In the genomic region with DNA sequence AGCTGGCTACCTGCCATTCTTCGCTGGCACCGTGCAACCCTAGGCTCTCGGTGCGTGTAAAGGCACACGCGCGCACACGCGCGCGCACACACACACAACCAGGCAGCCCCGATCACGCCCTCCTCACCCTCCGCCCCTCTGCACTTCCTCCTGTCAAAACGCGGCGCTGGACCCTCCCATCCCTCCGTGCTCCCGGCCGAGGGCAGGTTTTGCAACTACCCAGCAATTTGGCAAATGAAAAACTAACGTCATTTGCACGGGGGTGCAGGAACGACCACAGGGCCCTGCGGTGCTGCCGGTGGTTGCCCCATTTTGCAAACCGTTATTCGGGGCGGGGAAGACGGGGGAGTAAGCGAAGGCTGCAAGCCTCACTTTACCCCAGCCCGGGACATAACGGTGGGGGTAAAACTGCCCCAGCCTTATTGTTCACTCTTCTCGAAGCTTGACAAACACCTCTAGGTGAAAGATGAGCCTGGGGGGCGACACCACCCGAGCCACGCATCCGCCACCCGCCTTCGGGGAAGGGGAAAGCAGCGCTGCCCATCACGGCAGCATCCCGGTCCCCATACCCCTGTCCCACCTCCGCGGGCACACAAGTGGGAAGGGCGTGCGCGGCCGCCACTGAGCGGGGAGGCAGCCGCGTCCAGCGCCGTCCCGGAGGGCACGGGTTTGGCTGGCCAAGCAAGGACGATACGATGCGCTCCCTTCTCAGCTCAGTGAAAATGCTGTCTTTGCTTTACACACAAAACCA, we compare ENCODE assay signal across 8 mouse cellular contexts. TPM values are rescaled to one million over a fixed set of nuclear protein-coding genes. Genes with fewer than 3 reads are reported as not detected.
DNase-seq lines count a peak whose midpoint lies in the region; ATAC-seq and TF ChIP-seq lines count a peak whose summit lies in the region.

No protein-coding gene starts in this region.

- TF ChIP-seq CTCF in heart, adult 2 months (IDR thresholded peaks at IDR 0.05), result no peak
- no peak for TF ChIP-seq CTCF in midbrain, postnatal 0 days (IDR thresholded peaks at IDR 0.05)

- no peaks in the 10 kb centered on the region for H3K79me2 ChIP-seq in heart, adult 2 months (replicated peaks; ENCODE audit: control insufficient read depth, insufficient read depth, low read length)

- peak; percentile 14 for DNase-seq in kidney, adult 11 months
- no peak for DNase-seq in kidney, adult 9 months
- peak; percentile 62 for DNase-seq in embryonic facial prominence, embryonic 11.5 days (ENCODE audit: low spot score)
- DNase-seq in heart, adult 2 months, result peak; percentile 49 to 52
- DNase-seq in midbrain, postnatal 0 days (ENCODE audit: low spot score), result peak; percentile 92
- DNase-seq in testis, postnatal 10 days (ENCODE audit: low spot score), result peak; percentile 64

- no peak for TF ChIP-seq POLR2A in heart, adult 2 months (IDR thresholded peaks at IDR 0.05; ENCODE audit: insufficient read depth, low read depth, low read length)

- peak overlapping the region; percentile 22; the same call in 1 of the 2 replicates for H3K27ac ChIP-seq in embryonic facial prominence, embryonic 11.5 days (replicated peaks; ENCODE audit: low read depth, low read length)
- no peak overlapping the region for H3K27ac ChIP-seq in heart, adult 2 months
- peak overlapping the region; percentile 82 for H3K27ac ChIP-seq in kidney, embryonic 14.5 days (ENCODE audit: low read depth, low read length)
- H3K27ac ChIP-seq in limb, embryonic 15.5 days, result peak overlapping the region; percentile 86
- peak overlapping the region; percentile 98 for H3K27ac ChIP-seq in midbrain, postnatal 0 days (ENCODE audit: low read depth, low read length)

- H3K36me3 ChIP-seq in embryonic facial prominence, embryonic 11.5 days (replicated peaks; ENCODE audit: control insufficient read depth, insufficient read depth, low read depth, low read length), result no peaks in the 10 kb centered on the region
- no peaks in the 10 kb centered on the region for H3K36me3 ChIP-seq in heart, adult 2 months (ENCODE audit: control insufficient read depth, insufficient read depth, low read length)
- no peaks in the 10 kb centered on the region for H3K36me3 ChIP-seq in kidney, embryonic 14.5 days (ENCODE audit: control insufficient read depth, insufficient read depth, low read length)
- no peaks in the 10 kb centered on the region for H3K36me3 ChIP-seq in limb, embryonic 15.5 days
- no peaks in the 10 kb centered on the region for H3K36me3 ChIP-seq in midbrain, postnatal 0 days (ENCODE audit: insufficient read depth, low read length)

- peak; percentile 54 for ATAC-seq in embryonic facial prominence, embryonic 11.5 days (replicated peaks; ENCODE audit: insufficient number of reproducible peaks, low FRiP score, low TSS enrichment, low read depth)
- peak; percentile 36 for ATAC-seq in kidney, embryonic 14.5 days (ENCODE audit: low FRiP score, low TSS enrichment)
- ATAC-seq in limb, embryonic 15.5 days (ENCODE audit: insufficient number of reproducible peaks, low FRiP score, low TSS enrichment, low read depth), result peak; percentile 69
- ATAC-seq in midbrain, postnatal 0 days (ENCODE audit: low FRiP score), result peak; percentile 81

- no peaks in the 10 kb centered on the region for H3K4me1 ChIP-seq in embryonic facial prominence, embryonic 11.5 days (ENCODE audit: control insufficient read depth, insufficient read depth, low read length)
- no peaks in the 10 kb centered on the region for H3K4me1 ChIP-seq in heart, adult 2 months (ENCODE audit: control insufficient read depth, insufficient read depth, low read length)
- peaks cover 5% of the 10 kb centered on the region; the same call in 1 of the 2 replicates for H3K4me1 ChIP-seq in kidney, embryonic 14.5 days (ENCODE audit: control insufficient read depth, insufficient read depth, low read length)
- H3K4me1 ChIP-seq in limb, embryonic 15.5 days, result peaks cover 20% of the 10 kb centered on the region
- H3K4me1 ChIP-seq in midbrain, postnatal 0 days (ENCODE audit: insufficient read depth, low read length), result peaks cover 8% of the 10 kb centered on the region; the same call in 1 of the 2 replicates

- H3K27me3 ChIP-seq in embryonic facial prominence, embryonic 11.5 days (ENCODE audit: control insufficient read depth, insufficient read depth, low read length), result no peaks in the 10 kb centered on the region
- no peaks in the 10 kb centered on the region; the same call in 1 of the 2 replicates for H3K27me3 ChIP-seq in heart, adult 2 months (ENCODE audit: control insufficient read depth, insufficient read depth, low read length)
- no peaks in the 10 kb centered on the region for H3K27me3 ChIP-seq in kidney, embryonic 14.5 days (ENCODE audit: control insufficient read depth, insufficient read depth, low read length)
- peaks cover 10% of the 10 kb centered on the region; the same call in 1 of the 2 replicates for H3K27me3 ChIP-seq in limb, embryonic 15.5 days
- no peaks in the 10 kb centered on the region for H3K27me3 ChIP-seq in midbrain, postnatal 0 days (ENCODE audit: insufficient read depth, low read length)

- TF ChIP-seq EP300 in heart, adult 2 months (IDR thresholded peaks at IDR 0.05; ENCODE audit: insufficient read depth, low read depth, low read length), result no peak

- H3K9me3 ChIP-seq in embryonic facial prominence, embryonic 11.5 days (replicated peaks; ENCODE audit: control insufficient read depth, low read length), result no peaks in the 10 kb centered on the region
- no peaks in the 10 kb centered on the region for H3K9me3 ChIP-seq in kidney, embryonic 14.5 days (ENCODE audit: control insufficient read depth, low read length)
- H3K9me3 ChIP-seq in limb, embryonic 15.5 days, result no peaks in the 10 kb centered on the region
- no peaks in the 10 kb centered on the region for H3K9me3 ChIP-seq in midbrain, postnatal 0 days (ENCODE audit: low read length)

- peak overlapping the region; percentile 80 for H3K9ac ChIP-seq in embryonic facial prominence, embryonic 11.5 days (replicated peaks; ENCODE audit: low read length)
- peak overlapping the region; percentile 54 for H3K9ac ChIP-seq in heart, adult 2 months (ENCODE audit: low read depth, low read length)
- H3K9ac ChIP-seq in kidney, embryonic 14.5 days (ENCODE audit: low read depth, low read length), result peak overlapping the region; percentile 88
- H3K9ac ChIP-seq in limb, embryonic 15.5 days, result peak overlapping the region; percentile 72
- peak overlapping the region; percentile 97 for H3K9ac ChIP-seq in midbrain, postnatal 0 days (replicated peaks; ENCODE audit: low read length, poor library complexity, severe bottlenecking)

- H3K4me2 ChIP-seq in embryonic facial prominence, embryonic 11.5 days (ENCODE audit: low read depth, low read length), result peak overlapping the region; percentile 96
- H3K4me2 ChIP-seq in kidney, embryonic 14.5 days (replicated peaks; ENCODE audit: low read depth, low read length), result peak overlapping the region; percentile 83
- peak overlapping the region; percentile 91 for H3K4me2 ChIP-seq in limb, embryonic 15.5 days
- H3K4me2 ChIP-seq in midbrain, postnatal 0 days (ENCODE audit: low read depth, low read length, poor library complexity, severe bottlenecking), result peak overlapping the region; percentile 66

- under 1% methylated on average over 58 of the region's 58 CpGs for WGBS in embryonic facial prominence, embryonic 11.5 days
- under 1% methylated on average over 58 of the region's 58 CpGs for WGBS in heart, adult 2 months
- WGBS in kidney, embryonic 14.5 days, result under 1% methylated on average over 58 of the region's 58 CpGs
- under 1% methylated on average over 58 of the region's 58 CpGs for WGBS in limb, embryonic 15.5 days
- WGBS in midbrain, postnatal 0 days, result under 1% methylated on average over 58 of the region's 58 CpGs

- H3K4me3 ChIP-seq in embryonic facial prominence, embryonic 11.5 days (ENCODE audit: low read depth, low read length), result peak overlapping the region; percentile 76
- H3K4me3 ChIP-seq in heart, adult 2 months, result peak overlapping the region; percentile 56
- H3K4me3 ChIP-seq in kidney, embryonic 14.5 days (ENCODE audit: low read length), result peak overlapping the region; percentile 96
- H3K4me3 ChIP-seq in limb, embryonic 15.5 days, result peak overlapping the region; percentile 79
- peak overlapping the region; percentile 89 for H3K4me3 ChIP-seq in midbrain, postnatal 0 days (ENCODE audit: low read depth, low read length)

- intact Hi-C loops in heart, adult 2 months (cut with DNase I), result loop anchor here (10.0 kb wide), 1 partner anchor 377 kb away; no protein-coding TSS in a partner anchor

RNA-seq across cellular contexts. Expression of a gene that starts 0.7 kb away (rescaled TPM):
- 51.2 and 56.1 TPM in 2 replicates for polyA plus RNA-seq in embryonic facial prominence, embryonic 11.5 days (2014; fragmentation: Nextera tagmentation; extraction: Ambion mirVana)
- total RNA-seq in heart, adult 2 months (2021), result 1 to 10 TPM; 4.7 to 5.4 TPM
- polyA plus RNA-seq in heart, adult 2 months (2012; rRNA removed), result 4.0 and 4.1 TPM in 2 replicates
- 126 and 139 TPM in 2 replicates for polyA plus RNA-seq in kidney, embryonic 14.5 days (2014; fragmentation: Nextera tagmentation; extraction: Ambion mirVana)
- polyA plus RNA-seq in limb, embryonic 15.5 days (2015; fragmentation: Nextera tagmentation; extraction: Ambion mirVana), result 79.1 and 101 TPM in 2 replicates
- 601 and 603 TPM in 2 replicates for total RNA-seq in midbrain, postnatal 0 days (2014; rRNA removed)
- polyA plus RNA-seq in midbrain, postnatal 0 days (2015; fragmentation: Nextera tagmentation; extraction: Ambion mirVana), result 615 and 685 TPM in 2 replicates

Comparison
In these comparisons a context has a peak if more than half of its experiments do, and no peak if none do; other contexts are left out.
1. RNA of a gene that starts 0.7 kb away (polyA plus RNA-seq): 615 to 685 TPM in midbrain, postnatal 0 days, 126 to 139 TPM in kidney, embryonic 14.5 days, 79.1 to 101 TPM in limb, embryonic 15.5 days and 51.2 to 56.1 TPM in embryonic facial prominence, embryonic 11.5 days; 4.0 to 4.1 TPM in heart, adult 2 months; every median in the first group is over 10 times any median in the second.
2. Peak in every context shown above with its lines, with median percentiles within 50 percentile points of each other: ATAC-seq, H3K4me2 ChIP-seq, H3K4me3 ChIP-seq and H3K9ac ChIP-seq.